Mouse (Mus musculus): ENCODE results near the gene Lmntd1. TPM values are rescaled to one million over a fixed set of nuclear protein-coding genes. Genes with fewer than 3 reads are reported as not detected.

The Lmntd1 gene
- total RNA-seq, 2 experiments from 2014 or later: not detected

DNA sequence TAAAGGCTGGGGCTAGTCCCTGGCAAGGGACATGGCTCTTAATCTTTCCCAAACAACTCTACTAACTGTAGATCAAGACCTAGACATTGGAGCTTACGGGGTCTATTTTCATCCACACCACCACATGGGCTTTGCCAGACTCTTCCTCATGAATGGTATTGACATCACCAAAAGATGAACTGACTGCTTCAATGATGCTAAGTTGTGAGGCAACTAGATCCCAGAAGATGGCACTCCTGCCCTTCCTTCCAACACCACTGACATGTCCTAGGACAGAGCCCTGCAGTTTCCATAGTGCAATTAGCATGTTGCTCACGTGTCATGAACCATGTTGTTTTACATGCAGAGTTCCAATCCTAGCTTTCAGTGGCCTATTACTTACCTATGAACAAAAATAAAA is 217.6 kb downstream of the Lmntd1 start:
- no peak for ATAC-seq (ENCODE audit: poor library complexity, severe bottlenecking)

GRCm38 (mm10) chr6:145390421-145390820 is 223.7 kb downstream of the Lmntd1 start:
- ATAC-seq (ENCODE audit: poor library complexity, severe bottlenecking): no peak

GRCm38 (mm10) chr6:145389904-145390303 is 224.2 kb downstream of the Lmntd1 start:
- no peak for ATAC-seq (ENCODE audit: poor library complexity, severe bottlenecking)

GRCm38 (mm10) chr6:145387378-145387777 is 226.7 kb downstream of the Lmntd1 start:
- no peak for ATAC-seq (ENCODE audit: poor library complexity, severe bottlenecking)

GRCm38 (mm10) chr6:145382586-145383380 is 231.3 kb downstream of the Lmntd1 start:
- ATAC-seq (ENCODE audit: poor library complexity, severe bottlenecking): no peak

- ATAC-seq (ENCODE audit: poor library complexity, severe bottlenecking): no peak
Measured at GRCm38 (mm10) chr6:145380961-145381360, 233.2 kb downstream of the Lmntd1 start.

- ATAC-seq (ENCODE audit: poor library complexity, severe bottlenecking): 0 out of 2 replicates have a peak, but pooled peaks have one; percentile 10
Measured at GRCm38 (mm10) chr6:145379175-145379574, 234.9 kb downstream of the Lmntd1 start.

DNA sequence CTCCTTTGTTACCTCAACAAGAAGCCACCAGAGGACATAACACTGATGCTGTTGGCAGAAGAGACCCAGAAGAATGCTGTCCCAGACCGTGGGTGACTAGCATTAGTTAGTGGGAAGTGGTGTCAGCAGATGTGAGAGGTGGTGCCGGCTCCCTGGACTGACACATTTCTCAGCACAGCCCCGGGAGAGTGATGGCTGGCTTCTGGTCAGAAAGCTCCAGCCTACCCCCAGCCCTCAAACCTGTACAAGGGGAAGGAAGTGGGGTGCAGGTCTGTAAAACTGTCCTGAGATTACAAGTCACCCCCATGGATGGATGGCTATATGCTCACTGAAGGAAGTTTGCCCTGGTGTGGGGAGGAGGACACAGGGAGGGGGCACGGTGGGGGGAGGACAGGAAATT is 235.4 kb downstream of the Lmntd1 start:
- ATAC-seq (ENCODE audit: poor library complexity, severe bottlenecking): no peak

DNA sequence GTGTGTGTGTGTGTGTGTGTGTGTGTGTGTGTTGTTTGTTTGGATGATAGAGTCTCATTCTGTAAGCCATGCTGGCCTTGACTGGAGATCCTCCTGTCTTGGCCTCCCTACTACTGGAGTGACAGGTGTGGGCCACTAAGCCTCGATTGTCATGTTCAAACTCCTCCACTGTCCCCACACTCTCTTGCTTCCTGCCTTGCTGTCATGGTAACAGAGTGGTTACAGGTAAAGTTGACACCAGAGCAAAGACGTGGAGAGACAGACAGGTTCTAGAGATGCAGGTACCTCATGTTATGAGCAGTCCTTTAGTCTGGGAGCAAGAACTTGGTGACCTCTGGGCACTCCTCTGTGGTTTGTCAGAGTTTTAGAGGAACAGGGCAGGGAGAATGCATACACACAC is 239.7 kb downstream of the Lmntd1 start:
- no peak for ATAC-seq (ENCODE audit: poor library complexity, severe bottlenecking)

DNA sequence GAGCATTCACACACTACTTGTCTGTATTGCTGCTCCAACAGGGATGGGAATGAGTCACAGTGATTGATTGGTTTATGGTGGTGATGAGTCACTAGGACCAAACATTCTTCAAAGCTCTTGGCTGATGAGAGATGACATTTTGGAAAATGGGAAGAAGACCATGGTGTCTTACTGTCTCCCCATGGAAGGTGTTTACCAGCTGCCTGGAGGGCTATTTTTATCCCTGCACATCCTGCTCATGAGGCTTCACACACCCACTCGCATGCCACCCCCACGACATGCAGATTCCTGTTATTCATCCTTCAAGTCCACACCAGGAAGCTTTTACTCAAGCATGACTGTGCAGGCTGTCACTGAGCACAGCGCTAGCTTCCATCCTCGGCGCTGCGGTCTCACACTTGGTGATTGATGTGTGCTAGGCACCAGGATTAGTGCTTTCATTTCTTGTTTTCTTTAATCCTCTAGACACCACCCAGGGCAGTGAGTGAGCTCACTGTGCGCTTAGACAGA is 240.4 kb downstream of the Lmntd1 start:
- ATAC-seq (ENCODE audit: poor library complexity, severe bottlenecking): peak; percentile 76

DNA sequence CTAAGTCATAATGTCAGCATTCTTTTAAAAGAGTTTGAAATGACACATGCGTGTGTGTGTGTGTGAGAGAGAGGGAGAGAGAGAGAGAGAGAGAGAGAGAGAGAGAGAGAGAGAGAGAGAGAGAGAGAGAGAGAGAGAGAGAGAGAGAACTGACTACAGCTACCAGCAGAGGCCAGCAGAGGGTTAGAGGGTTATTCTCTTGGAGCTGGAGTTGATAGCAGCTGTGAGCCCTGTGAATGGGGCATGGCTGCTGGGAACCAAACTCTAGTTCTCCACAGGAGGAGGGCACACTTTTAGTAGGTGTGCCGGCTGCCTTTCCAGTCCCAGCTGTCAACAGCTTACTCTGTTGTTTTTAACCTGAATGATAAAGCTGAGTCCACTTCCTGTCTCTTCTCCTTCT is 242.1 kb downstream of the Lmntd1 start:
- ATAC-seq (ENCODE audit: poor library complexity, severe bottlenecking): no peak

DNA sequence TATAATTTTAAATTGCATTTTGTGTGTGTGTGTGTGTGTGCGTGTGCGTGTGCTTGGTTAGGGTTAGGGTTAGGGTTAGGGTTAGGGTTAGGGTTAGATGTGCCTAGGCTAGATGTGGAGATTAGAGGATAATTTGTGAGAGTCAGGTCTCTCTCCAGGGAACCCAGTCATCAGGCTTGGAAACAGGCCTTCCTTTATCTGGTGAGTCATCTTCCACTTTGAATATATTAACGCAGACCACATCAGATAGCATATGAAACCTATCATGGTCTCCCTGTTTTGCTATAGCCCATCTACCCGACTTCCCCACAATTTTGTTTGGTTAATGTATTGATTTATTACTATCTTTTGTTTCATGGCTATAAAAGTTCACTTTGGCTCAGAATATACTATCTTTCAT is 242.5 kb downstream of the Lmntd1 start:
- ATAC-seq (ENCODE audit: poor library complexity, severe bottlenecking): no peak

DNA sequence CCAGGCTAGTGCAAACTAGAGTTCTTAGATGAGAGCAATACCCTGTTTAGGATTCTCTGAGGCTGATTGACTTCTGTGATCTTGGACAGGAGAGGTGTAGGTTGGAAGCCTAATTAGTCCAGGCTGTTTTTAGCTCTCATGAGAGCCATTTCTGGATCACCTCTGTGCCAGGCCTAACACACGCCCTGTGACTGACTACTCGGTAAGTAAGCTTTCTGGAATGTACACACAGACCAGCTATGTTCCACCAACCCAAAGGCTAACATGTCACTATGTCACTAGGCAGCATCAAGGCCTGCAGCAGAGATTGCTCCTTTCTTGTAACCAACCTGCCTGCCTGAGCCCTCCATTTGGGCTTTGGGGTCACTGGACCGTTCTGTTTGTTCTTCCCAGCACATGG is 243.8 kb downstream of the Lmntd1 start:
- no peak for ATAC-seq (ENCODE audit: poor library complexity, severe bottlenecking)

GRCm38 (mm10) chr6:145369290-145369689 is 244.8 kb downstream of the Lmntd1 start:
- no peak for ATAC-seq (ENCODE audit: poor library complexity, severe bottlenecking)

DNA sequence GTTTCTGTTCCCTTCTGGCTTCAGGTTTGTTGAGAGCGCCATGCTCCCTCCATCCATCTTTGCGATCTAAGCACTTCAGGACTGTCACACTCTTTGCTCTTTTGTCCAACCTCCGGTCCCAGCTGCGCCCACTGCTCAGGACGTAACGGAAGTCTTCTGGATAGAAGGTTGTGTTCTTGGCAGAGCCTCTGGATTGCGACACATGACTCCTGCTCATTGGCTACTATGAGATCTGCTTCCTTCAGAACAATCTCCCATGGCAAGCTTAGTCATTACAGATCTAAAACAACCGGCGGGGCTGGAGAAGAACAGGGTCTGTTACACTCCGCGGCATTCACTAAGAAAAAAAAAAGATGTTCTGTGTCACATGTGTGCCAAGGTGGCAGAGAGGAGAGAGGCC is 247.6 kb downstream of the Lmntd1 start:
- ATAC-seq (ENCODE audit: poor library complexity, severe bottlenecking): no peak

GRCm38 (mm10) chr6:145363698-145364097 is 250.4 kb downstream of the Lmntd1 start:
- no peak for ATAC-seq (ENCODE audit: poor library complexity, severe bottlenecking)

DNA sequence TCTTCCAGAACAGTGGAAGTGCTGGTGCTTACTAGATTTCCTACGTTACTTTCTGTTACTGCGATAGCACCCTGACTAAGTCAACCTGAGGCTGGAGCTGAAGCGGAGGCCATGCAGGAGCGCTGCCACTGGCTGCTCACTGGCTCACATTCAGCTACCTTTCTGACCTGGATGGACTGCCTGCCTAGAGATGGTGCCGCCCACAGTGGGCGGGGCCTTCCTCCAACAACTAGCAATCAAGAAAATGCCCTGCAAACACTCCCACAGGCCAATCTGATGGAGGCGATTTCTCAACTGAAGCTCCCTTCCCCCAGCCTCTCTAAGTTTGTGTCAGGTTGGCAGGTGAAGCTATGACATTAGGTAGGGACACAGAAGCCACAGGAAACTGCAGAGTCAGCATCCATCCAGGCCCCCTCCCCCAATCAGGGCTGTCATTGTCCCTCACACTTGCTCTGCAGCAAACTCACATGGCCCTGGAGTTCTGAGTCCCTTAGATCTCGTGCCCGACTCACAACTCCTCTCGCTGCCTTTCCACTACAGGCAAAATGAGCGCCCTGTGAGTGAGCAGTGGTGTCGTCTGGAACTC is 252.9 kb downstream of the Lmntd1 start:
- ATAC-seq (ENCODE audit: poor library complexity, severe bottlenecking): no peak

DNA sequence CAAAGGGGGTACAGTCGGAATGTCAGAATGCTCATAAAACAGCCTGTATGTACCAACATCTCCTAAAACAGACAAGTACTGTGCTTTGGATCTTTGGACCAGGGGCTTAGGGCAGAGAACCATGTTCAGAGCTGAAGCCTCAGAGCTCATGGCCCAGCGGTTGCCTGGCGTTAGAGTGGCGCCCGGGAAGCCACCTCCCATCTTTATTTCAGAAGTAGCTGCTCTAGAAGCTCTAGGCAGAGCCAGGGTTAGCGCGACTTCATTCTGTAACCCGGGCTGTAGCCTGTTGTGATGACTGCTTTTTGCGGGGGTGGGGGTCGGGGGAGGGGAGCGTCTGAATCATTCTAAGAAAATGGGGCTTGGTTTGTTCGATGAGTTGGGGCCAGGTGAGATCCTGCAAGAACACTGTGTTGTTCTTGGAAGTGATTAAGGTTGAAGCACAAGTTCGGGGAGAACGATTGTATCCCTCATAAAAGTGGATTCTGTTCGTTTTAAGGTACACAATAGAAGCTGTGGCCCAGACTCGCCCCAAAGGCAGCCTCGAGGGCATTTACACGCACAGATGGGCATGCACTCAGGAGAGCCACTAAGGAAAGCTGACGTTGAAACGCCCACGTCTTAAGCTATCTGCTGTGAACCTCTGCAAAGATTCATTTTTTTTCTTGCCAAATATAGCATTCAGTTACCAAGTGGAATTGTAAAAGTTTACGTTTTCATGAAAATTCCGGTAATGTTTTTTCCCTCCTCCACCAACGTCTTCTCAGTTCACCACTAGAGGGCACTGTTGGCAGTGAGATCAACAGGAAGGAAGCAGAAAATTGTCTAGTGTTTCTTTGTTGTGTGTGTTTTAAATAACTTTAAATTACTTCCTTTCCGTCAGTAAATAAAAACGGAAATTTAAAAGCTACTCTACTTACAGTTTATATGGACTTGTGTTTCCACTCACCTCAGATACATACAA is 254.4 kb downstream of the Lmntd1 start:
- ATAC-seq (ENCODE audit: poor library complexity, severe bottlenecking): peak; percentile 79

DNA sequence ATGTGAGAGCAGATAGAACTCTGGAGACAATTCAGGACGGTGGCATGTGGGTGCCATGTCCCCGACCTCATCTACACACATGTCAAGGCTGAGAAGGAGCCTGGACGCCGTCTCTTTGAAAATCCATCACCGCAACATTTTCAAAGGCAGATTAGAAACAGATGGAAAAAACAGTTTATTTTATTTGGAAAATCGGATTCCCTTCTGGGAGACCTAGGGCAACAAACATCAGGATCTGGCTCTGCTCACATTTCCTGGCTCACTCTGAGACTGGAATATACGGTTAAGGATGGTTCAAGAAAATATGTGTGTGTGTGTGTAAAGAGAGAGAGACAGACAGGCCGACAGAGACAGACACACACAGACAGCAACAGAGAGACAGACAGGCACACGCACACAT is 256.1 kb downstream of the Lmntd1 start:
- no peak for ATAC-seq (ENCODE audit: poor library complexity, severe bottlenecking)

- no peak for ATAC-seq (ENCODE audit: poor library complexity, severe bottlenecking)
Measured at GRCm38 (mm10) chr6:145353806-145354205, 260.3 kb downstream of the Lmntd1 start.

- ATAC-seq (ENCODE audit: poor library complexity, severe bottlenecking): no peak
Measured at GRCm38 (mm10) chr6:145352705-145353104, 261.4 kb downstream of the Lmntd1 start.
